Mouse (Mus musculus) brain, embryonic 14.5 days (tissue): ENCODE data around the gene Epyc. TPM values are rescaled to one million over a fixed set of nuclear protein-coding genes. Genes with fewer than 3 reads are reported as not detected.

Experiments used
- DNase-seq: peaks from one replicate; pipeline ENCODE4 v3.0.0-alpha.2; 2011; ENCODE audit warnings: low read depth
- CTCF ChIP-seq: fragments of 200-500 bp; IDR thresholded peaks from 2 replicates; pipeline ENCODE4 v1.5.1; 2012; ENCODE audit warnings: inconsistent platforms, mild to moderate bottlenecking, moderate library complexity, borderline replicate concordance; ENCODE audit not compliant: insufficient read depth, insufficient read length; ENCODE audit errors: extremely low read depth
- POLR2A ChIP-seq: fragments of 200-500 bp; IDR thresholded peaks from 2 replicates; pipeline ENCODE4 v1.6.1; 2012; ENCODE audit warnings: mild to moderate bottlenecking, inconsistent platforms, borderline replicate concordance; ENCODE audit not compliant: poor library complexity, insufficient read depth, insufficient read length, severe bottlenecking; ENCODE audit errors: extremely low read depth
- polyA plus RNA-seq: library from polyadenylated mRNA; depleted of rRNA; stranded (reverse); fragments of >200 nt; gene quantifications from 2 replicates; pipeline ENCODE4 v1.2.3, GENCODE M21; 2012

Epyc gene
- polyA plus RNA-seq, 1 experiment, result 0.59 TPM

- TF ChIP-seq POLR2A, result no peak
- no peak for TF ChIP-seq CTCF
- no peak for DNase-seq
Measured at GRCm38 (mm10) chr10:97659489-97659888, 15.6 kb downstream of the Epyc start.

- no peak for TF ChIP-seq CTCF
- no peak for TF ChIP-seq POLR2A
- peak; percentile 20 for DNase-seq
Measured at GRCm38 (mm10) chr10:97668656-97669055, 24.8 kb downstream of the Epyc start.

- TF ChIP-seq CTCF (peak; percentile 42; the same call in 1 of the 2 replicates), POLR2A (no peak)
- peak; percentile 60 for DNase-seq
Measured at GRCm38 (mm10) chr10:97670202-97670601, 26.3 kb downstream of the Epyc start.

GRCm38 (mm10) chr10:97673239-97673638 lies 29.4 kb downstream of the Epyc start:
- DNase-seq, result no peak
- no peak for TF ChIP-seq CTCF
- TF ChIP-seq POLR2A, result no peak

DNA sequence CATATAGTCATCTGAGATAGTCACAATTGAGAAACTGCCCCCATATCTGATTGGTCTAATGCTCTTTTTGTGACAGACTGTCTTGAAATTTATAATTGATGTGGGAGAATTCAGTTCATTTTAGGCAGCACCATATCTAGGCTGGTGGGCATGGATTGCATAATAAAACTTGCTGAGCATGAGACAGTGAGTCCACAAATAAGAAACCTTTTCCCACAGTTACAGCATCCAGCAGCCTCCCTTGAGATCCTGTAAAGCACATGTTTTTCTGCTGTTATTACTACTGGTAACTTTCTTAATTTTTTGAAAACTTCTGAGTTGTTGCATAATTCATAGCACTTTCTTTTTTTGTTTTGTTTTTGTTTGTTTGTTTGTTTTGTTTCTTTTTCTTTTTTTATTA lies 39.1 kb downstream of the Epyc start:
- DNase-seq, result no peak
- TF ChIP-seq CTCF (no peak), POLR2A (no peak)

DNA sequence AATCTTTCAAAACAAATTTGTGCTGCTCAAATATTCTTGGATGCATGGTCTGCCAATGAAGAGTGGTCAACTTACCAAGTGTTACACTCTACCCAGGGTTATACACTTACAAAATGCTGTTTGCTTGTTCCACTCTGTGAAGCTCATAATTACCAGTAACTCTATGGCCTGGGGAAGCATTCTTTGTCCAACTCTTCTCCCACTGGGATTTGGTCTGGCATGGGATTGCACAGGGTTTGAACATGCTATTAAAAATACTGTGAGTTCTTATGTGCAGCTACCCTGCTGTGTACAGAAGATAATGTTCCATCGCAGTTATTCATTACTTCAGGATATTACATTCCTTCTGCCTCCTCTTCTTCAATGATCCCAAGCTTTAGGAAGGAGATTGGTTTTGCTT lies 43.3 kb downstream of the Epyc start:
- TF ChIP-seq CTCF, result no peak
- DNase-seq, result no peak

- peak; percentile 62 for DNase-seq
- TF ChIP-seq CTCF (no peak), POLR2A (no peak)
Measured at GRCm38 (mm10) chr10:97689425-97689824, 45.6 kb downstream of the Epyc start.

GRCm38 (mm10) chr10:97692913-97693312 lies 49.0 kb downstream of the Epyc start, which contains the start of gene Ccer1:
Gene Ccer1, plus strand, starts transcription at chr10:97693059.
- TF ChIP-seq POLR2A, result no peak
- TF ChIP-seq CTCF, result no peak
- DNase-seq, result no peak

DNA sequence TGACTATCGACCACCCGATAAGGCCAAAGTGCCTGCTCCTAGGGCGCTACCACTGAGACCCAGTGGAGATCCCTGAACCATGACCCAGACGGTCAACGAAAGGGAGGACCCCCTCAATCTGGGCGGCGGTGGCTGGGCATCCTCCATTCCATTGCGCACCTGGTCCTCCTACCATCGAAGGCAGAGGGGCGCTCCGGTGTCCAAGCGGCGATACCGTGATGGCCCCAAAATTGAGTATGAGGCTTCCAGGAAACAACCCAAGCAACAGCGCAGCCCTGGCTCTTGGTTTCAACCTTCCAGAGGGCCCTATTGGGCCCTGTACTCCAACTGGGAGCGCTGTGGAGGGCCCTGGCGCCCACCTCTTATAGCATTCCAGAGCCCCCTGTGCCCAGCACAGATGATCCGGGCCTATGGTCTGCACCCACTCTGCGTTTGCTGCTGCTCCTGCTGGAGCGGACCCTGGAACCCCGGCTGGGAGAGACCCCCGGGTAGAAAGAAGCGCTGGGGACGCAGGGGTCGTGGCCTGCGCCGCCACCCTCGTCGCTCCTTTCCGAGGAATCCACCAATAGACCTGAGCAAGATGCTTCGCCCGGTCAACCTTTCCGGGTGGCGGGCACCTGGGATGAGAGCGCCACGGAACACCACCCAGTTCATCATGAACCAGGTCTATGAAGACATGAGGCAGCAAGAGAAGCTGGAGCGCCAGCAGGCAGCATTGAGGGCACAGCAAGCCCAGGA lies 49.7 kb downstream of the Epyc start:
- no peak for TF ChIP-seq POLR2A
- no peak for TF ChIP-seq CTCF
- no peak for DNase-seq

- DNase-seq, result no peak
- no peak for TF ChIP-seq CTCF
- TF ChIP-seq POLR2A, result no peak
Measured at GRCm38 (mm10) chr10:97702321-97702720, 58.5 kb downstream of the Epyc start.

GRCm38 (mm10) chr10:97704562-97704961 lies 60.7 kb downstream of the Epyc start:
- peak; percentile 83 for DNase-seq
- TF ChIP-seq POLR2A (no peak), CTCF (peak; percentile 36; the same call in 1 of the 2 replicates)

GRCm38 (mm10) chr10:97712687-97713086 lies 68.8 kb downstream of the Epyc start:
- TF ChIP-seq CTCF, result peak; percentile 85
- no peak for TF ChIP-seq POLR2A
- DNase-seq, result peak; percentile 88

GRCm38 (mm10) chr10:97714584-97714983 lies 70.7 kb downstream of the Epyc start:
- TF ChIP-seq POLR2A (no peak), CTCF (no peak)
- DNase-seq, result no peak
